Mouse (Mus musculus) activated CD4-positive, CD25-positive, alpha-beta regulatory T cell, adult 9 weeks (primary cell): ENCODE data around the gene Adgra3. TPM values are rescaled to one million over a fixed set of nuclear protein-coding genes. Genes with fewer than 3 reads are reported as not detected.

Experiments used
- polyA plus RNA-seq: library from polyadenylated mRNA; unstranded; fragments of 100-300 nt; shearing (Covaris generic); gene quantifications from one replicate; pipeline ENCODE4 v1.2.1, GENCODE M21; 2017

The Adgra3 gene
- 0.16 TPM for polyA plus RNA-seq

GRCm38 (mm10) chr5:50058421-50059286 lies at the start of gene Adgra3:
Gene Adgra3 (minus strand): TSS chr5:50059006.

